Mouse (Mus musculus) spleen, adult 2 months (tissue): ENCODE data around the gene Cep164.

ENCODE experiments used
- CTCF ChIP-seq: fragments of 200-500 bp; IDR thresholded peaks from 2 replicates; pipeline ENCODE4 v1.5.1; 2011; ENCODE audit warnings: mild to moderate bottlenecking, inconsistent platforms; ENCODE audit not compliant: insufficient read depth, insufficient read length, insufficient replicate concordance; ENCODE audit errors: extremely low read depth
- POLR2A ChIP-seq: fragments of 200-500 bp; IDR thresholded peaks from 2 replicates; pipeline ENCODE4 v1.6.1; 2011; ENCODE audit warnings: low read depth, low read length, inconsistent platforms

DNA sequence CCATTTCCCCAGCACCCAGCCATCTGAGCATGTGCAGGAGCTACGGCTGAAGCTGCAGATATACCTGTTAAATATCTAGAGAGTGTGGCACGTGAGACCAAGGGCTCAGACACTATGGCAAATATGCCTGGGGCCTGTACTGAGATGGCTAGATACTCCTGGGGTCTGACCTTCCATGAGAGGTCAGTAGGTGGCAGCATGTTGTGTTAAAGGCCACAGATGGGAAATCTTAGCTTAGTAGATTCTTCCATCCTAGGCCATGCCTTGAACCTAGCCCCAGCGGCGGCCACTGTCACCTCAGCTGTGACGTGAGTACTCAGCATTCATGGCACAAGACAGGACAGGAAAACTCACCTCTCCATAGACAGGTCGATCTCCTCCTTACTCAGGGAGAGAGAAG, 54.4 kb downstream of the Cep164 start:
- TF ChIP-seq POLR2A (no peak), CTCF (no peak)
